Mouse (Mus musculus) brain, embryonic 14.5 days (tissue): ENCODE results near the gene Stard10. TPM values are rescaled to one million over a fixed set of nuclear protein-coding genes. Genes with fewer than 3 reads are reported as not detected.

Experiments
- DNase-seq: peaks from one replicate; pipeline ENCODE4 v3.0.0-alpha.2; 2011; ENCODE audit warnings: low read depth
- CTCF ChIP-seq: fragments of 200-500 bp; IDR thresholded peaks from 2 replicates; pipeline ENCODE4 v1.5.1; 2012; ENCODE audit warnings: inconsistent platforms, mild to moderate bottlenecking, moderate library complexity, borderline replicate concordance; ENCODE audit not compliant: insufficient read depth, insufficient read length; ENCODE audit errors: extremely low read depth
- POLR2A ChIP-seq: fragments of 200-500 bp; IDR thresholded peaks from 2 replicates; pipeline ENCODE4 v1.6.1; 2012; ENCODE audit warnings: mild to moderate bottlenecking, inconsistent platforms, borderline replicate concordance; ENCODE audit not compliant: poor library complexity, insufficient read depth, insufficient read length, severe bottlenecking; ENCODE audit errors: extremely low read depth
- polyA plus RNA-seq: library from polyadenylated mRNA; depleted of rRNA; stranded (reverse); fragments of >200 nt; gene quantifications from 2 replicates; pipeline ENCODE4 v1.2.3, GENCODE M21; 2012

Stard10 gene
- polyA plus RNA-seq, 1 experiment, result 17.9 TPM

- no peak for TF ChIP-seq CTCF
- no peak for TF ChIP-seq POLR2A
- DNase-seq, result peak; percentile 75
Measured at GRCm38 (mm10) chr7:101320399-101321217, 3.7 kb downstream of the Stard10 start.

- TF ChIP-seq CTCF (no peak), POLR2A (no peak)
- peak; percentile 53 for DNase-seq
Measured at GRCm38 (mm10) chr7:101321218-101321827, 4.4 kb downstream of the Stard10 start.

GRCm38 (mm10) chr7:101323141-101323594 is 6.3 kb downstream of the Stard10 start:
- TF ChIP-seq POLR2A (no peak), CTCF (no peak)
- no peak for DNase-seq

GRCm38 (mm10) chr7:101324142-101324962 is 7.5 kb downstream of the Stard10 start:
- TF ChIP-seq POLR2A, result no peak
- TF ChIP-seq CTCF, result no peak
- peak; percentile 40 for DNase-seq

- TF ChIP-seq CTCF, result no peak
- no peak for TF ChIP-seq POLR2A
- no peak for DNase-seq
Measured at GRCm38 (mm10) chr7:101326006-101326405, 9.1 kb downstream of the Stard10 start.

GRCm38 (mm10) chr7:101327263-101327662 is 10.4 kb downstream of the Stard10 start:
- DNase-seq, result no peak
- TF ChIP-seq CTCF (no peak), POLR2A (no peak)

GRCm38 (mm10) chr7:101327786-101328185 is 10.9 kb downstream of the Stard10 start:
- no peak for TF ChIP-seq POLR2A
- no peak for TF ChIP-seq CTCF
- no peak for DNase-seq

GRCm38 (mm10) chr7:101328621-101329158 is 11.8 kb downstream of the Stard10 start:
- TF ChIP-seq POLR2A (no peak), CTCF (no peak)
- DNase-seq, result peak; percentile 83

- no peak for DNase-seq
- TF ChIP-seq POLR2A, result no peak
- no peak for TF ChIP-seq CTCF
Measured at GRCm38 (mm10) chr7:101329606-101330005, 12.7 kb downstream of the Stard10 start.

GRCm38 (mm10) chr7:101330074-101330840 is 13.4 kb downstream of the Stard10 start:
- no peak for TF ChIP-seq CTCF
- no peak for TF ChIP-seq POLR2A

More at GRCm38 (mm10) chr7:101330074-101330840, 13.4 kb downstream of the Stard10 start:
- no peak for DNase-seq
